9 mouse cellular contexts compared by ENCODE assay signal in genomic region chr19:28964552-28964903, GRCm38 (mm10). TPM values are rescaled to one million over a fixed set of nuclear protein-coding genes. Genes with fewer than 3 reads are reported as not detected.
DNase-seq lines count a peak whose midpoint lies in the region; ATAC-seq and TF ChIP-seq lines count a peak whose summit lies in the region.
"Had no signal": no experiment of that assay in that cellular context is flagged by ENCODE, and none has a peak within 500 bp of the region (broad histone marks: within the 10 kb centered on the region; RNA-seq: fewer than 3 reads in every experiment).

No protein-coding gene starts in this region.

- peak overlapping the region; percentile 89 for H3K9ac ChIP-seq in heart, embryonic 15.5 days
- H3K9ac ChIP-seq in forebrain, postnatal 0 days: peak overlapping the region; percentile 88

- H3K4me2 ChIP-seq in heart, embryonic 15.5 days: peak overlapping the region; percentile 87
- peak overlapping the region; percentile 89 for H3K4me2 ChIP-seq in forebrain, postnatal 0 days (ENCODE audit: low read depth)

- ATAC-seq in heart, embryonic 15.5 days (replicated peaks; ENCODE audit: insufficient number of reproducible peaks, insufficient read depth, low FRiP score, low read depth): no peak
- no peak for ATAC-seq in G1E (ENCODE audit: extremely low read depth, insufficient number of reproducible peaks, low FRiP score, poor library complexity, severe bottlenecking)
- peak; percentile 12; the same call in 1 of the 2 replicates for ATAC-seq in forebrain, postnatal 0 days

- peak overlapping the region; percentile 73 for H3K4me3 ChIP-seq in heart, embryonic 15.5 days
- H3K4me3 ChIP-seq in G1E (ENCODE audit: low read depth, low read length) (peak overlapping the region; percentile 95), macrophage (ENCODE audit: inconsistent target) (peak overlapping the region; percentile 37)
- peak overlapping the region; percentile 81 for H3K4me3 ChIP-seq in forebrain, postnatal 0 days (ENCODE audit: low read depth, low read length)

- H3K4me1 ChIP-seq in heart, embryonic 15.5 days (replicated peaks): peaks cover 31% of the 10 kb centered on the region
- H3K4me1 ChIP-seq in G1E (ENCODE audit: insufficient read depth, low read depth, low read length): peaks cover 27% of the 10 kb centered on the region
- H3K4me1 ChIP-seq in forebrain, postnatal 0 days (ENCODE audit: insufficient read depth): peaks cover 6% of the 10 kb centered on the region

- H3K79me2 ChIP-seq in macrophage (ENCODE audit: inconsistent target): no peaks in the 10 kb centered on the region

- peak overlapping the region; percentile 93 for H3K27ac ChIP-seq in heart, embryonic 15.5 days
- peak overlapping the region; percentile 87 for H3K27ac ChIP-seq in forebrain, postnatal 0 days (ENCODE audit: low read depth, low read length)
- no peak overlapping the region for H3K27ac ChIP-seq in macrophage

- H3K9me3 ChIP-seq in heart, embryonic 15.5 days (replicated peaks): no peaks in the 10 kb centered on the region
- no peaks in the 10 kb centered on the region for H3K9me3 ChIP-seq in G1E (replicated peaks)
- no peaks in the 10 kb centered on the region for H3K9me3 ChIP-seq in forebrain, postnatal 0 days (ENCODE audit: low read length)

- no peak for TF ChIP-seq CTCF in G1E (IDR thresholded peaks at IDR 0.05; ENCODE audit: low read depth, low read length)
- TF ChIP-seq CTCF in forebrain, postnatal 0 days (IDR thresholded peaks at IDR 0.05; ENCODE audit: low read depth): no peak; the same call in 1 of the 2 replicates

- intact Hi-C loops in heart, postnatal 10 days (cut with DNase I): loop anchor here (2.0 kb wide), 1 partner anchor 188 kb away; no protein-coding TSS in a partner anchor

- no peaks in the 10 kb centered on the region for H3K36me3 ChIP-seq in heart, embryonic 15.5 days
- H3K36me3 ChIP-seq in G1E (replicated peaks) (peaks cover 13% of the 10 kb centered on the region), macrophage (ENCODE audit: inconsistent target) (no peaks in the 10 kb centered on the region)
- no peaks in the 10 kb centered on the region for H3K36me3 ChIP-seq in forebrain, postnatal 0 days (ENCODE audit: insufficient read depth)

- no peak for DNase-seq in heart, postnatal 10 days
- no peak for DNase-seq in G1E (ENCODE audit: low spot score)
- no peak for DNase-seq in forebrain, postnatal 0 days
- no peak for DNase-seq in adrenal gland, adult 2 months
- DNase-seq in urinary bladder, postnatal 14 days (ENCODE audit: low spot score): no peak
- no peak for DNase-seq in frontal cortex, postnatal 10 days (ENCODE audit: low spot score in 2 of 2)

- H3K27me3 ChIP-seq in heart, embryonic 15.5 days: no peaks in the 10 kb centered on the region
- H3K27me3 ChIP-seq in G1E (ENCODE audit: insufficient read depth, low read length): peaks cover 11% of the 10 kb centered on the region; the same call in 1 of the 2 replicates
- no peaks in the 10 kb centered on the region for H3K27me3 ChIP-seq in forebrain, postnatal 0 days (ENCODE audit: insufficient read depth, low read length)

- WGBS in heart, embryonic 15.5 days: 5% methylated on average over 16 of the region's 16 CpGs
- WGBS in forebrain, postnatal 0 days: 6% methylated on average over 16 of the region's 16 CpGs
- WGBS in macrophage (ENCODE audit: missing documents): 12% methylated on average over 16 of the region's 16 CpGs

RNA-seq across cellular contexts. Expression of gene Plpp6, which starts 0.8 kb away (rescaled TPM):
- polyA plus RNA-seq in heart, embryonic 15.5 days (2015; fragmentation: Nextera tagmentation; extraction: Ambion mirVana): 7.1 and 8.5 TPM in 2 replicates
- total RNA-seq in heart, postnatal 10 days (2021): 1 to 10 TPM; 7.7 to 8.1 TPM
- total RNA-seq in G1E (2014; fragmentation: Nextera tagmentation) (25.5 and 31.2 TPM in 2 replicates), G1E (2017) (7.1 and 8.7 TPM in 2 replicates)
- polyA plus RNA-seq in G1E (2012) (5.8 and 6.4 TPM in 2 replicates), macrophage (2018) (8.4 to 10.5 TPM (median 8.5 TPM) in 3 replicates)
- 17.6 and 22.6 TPM in 2 replicates for total RNA-seq in forebrain, postnatal 0 days (2014; rRNA removed)
- 13.2 and 17.8 TPM in 2 replicates for polyA plus RNA-seq in forebrain, postnatal 0 days (2015; fragmentation: Nextera tagmentation; extraction: Ambion mirVana)
- total RNA-seq in macrophage (2018; cell fraction: chromatin; rRNA removed): 10 to 100 TPM in 1 of 26 experiments, 1 to 10 TPM in 23, under 1 TPM in 2; 0.76 to 10.5 (median 4.0) TPM
- 10 to 100 TPM in 12 of 26 experiments, 1 to 10 TPM in 14; 5.7 to 14.4 (median 9.8) TPM for total RNA-seq in macrophage (2018; cell fraction: cytosol; rRNA removed)
- 10 to 100 TPM in 12 of 26 experiments, 1 to 10 TPM in 14; 2.9 to 21.6 (median 9.9) TPM for total RNA-seq in macrophage (2018; cell fraction: nucleus; rRNA removed)
- 10 to 100 TPM; 32.0 to 35.3 TPM for total RNA-seq in adrenal gland, adult 2 months (2021)
- polyA plus RNA-seq in adrenal gland, adult 2 months (2012; rRNA removed): 26.5 and 27.1 TPM in 2 replicates

RNA-seq across cellular contexts. Expression of gene 4430402I18Rik, which starts 3.1 kb away (rescaled TPM):
- 7.9 and 11.4 TPM in 2 replicates for polyA plus RNA-seq in heart, embryonic 15.5 days (2015; fragmentation: Nextera tagmentation; extraction: Ambion mirVana)
- total RNA-seq in heart, postnatal 10 days (2021): 10 to 100 TPM; 15.7 to 16.5 TPM
- total RNA-seq in G1E (2014; fragmentation: Nextera tagmentation) (not detected in 2 replicates), G1E (2017) (0.38 TPM in 1 of 2 replicates, not detected in the other)
- polyA plus RNA-seq in G1E (2012) (not detected in 2 replicates), macrophage (2018) (0.27 to 0.75 TPM in 2 of 3 replicates, not detected in the other)
- total RNA-seq in forebrain, postnatal 0 days (2014; rRNA removed): 1.9 and 2.1 TPM in 2 replicates
- 4.1 and 4.7 TPM in 2 replicates for polyA plus RNA-seq in forebrain, postnatal 0 days (2015; fragmentation: Nextera tagmentation; extraction: Ambion mirVana)
- total RNA-seq in macrophage (2018; cell fraction: chromatin; rRNA removed): 1 to 10 TPM in 14 of 26 experiments, under 1 TPM in 5, not detected in 7; 0.29 to 6.2 (median 1.5) TPM
- 1 to 10 TPM in 3 of 26 experiments, under 1 TPM in 23; 0.14 to 1.9 (median 0.57) TPM for total RNA-seq in macrophage (2018; cell fraction: cytosol; rRNA removed)
- 1 to 10 TPM in 6 of 26 experiments, under 1 TPM in 11, not detected in 9; 0.31 to 3.3 (median 0.80) TPM for total RNA-seq in macrophage (2018; cell fraction: nucleus; rRNA removed)
- total RNA-seq in adrenal gland, adult 2 months (2021): 1 to 10 TPM; 5.1 to 5.3 TPM
- polyA plus RNA-seq in adrenal gland, adult 2 months (2012; rRNA removed): 0.65 and 1.1 TPM in 2 replicates
- total RNA-seq: MEL had no signal

RNA-seq across cellular contexts. Expression of gene Cdc37l1, which starts 25.6 kb away (rescaled TPM):
- 41.3 and 44.8 TPM in 2 replicates for polyA plus RNA-seq in heart, embryonic 15.5 days (2015; fragmentation: Nextera tagmentation; extraction: Ambion mirVana)
- total RNA-seq in heart, postnatal 10 days (2021): 10 to 100 TPM; 53.6 to 85.5 TPM
- 83.8 and 84.1 TPM in 2 replicates for total RNA-seq in G1E (2014; fragmentation: Nextera tagmentation)
- 59.7 and 64.7 TPM in 2 replicates for total RNA-seq in G1E (2017)
- polyA plus RNA-seq in G1E (2012): 4.7 and 5.1 TPM in 2 replicates
- total RNA-seq in forebrain, postnatal 0 days (2014; rRNA removed): 57.8 and 78.9 TPM in 2 replicates
- 23.8 and 30.7 TPM in 2 replicates for polyA plus RNA-seq in forebrain, postnatal 0 days (2015; fragmentation: Nextera tagmentation; extraction: Ambion mirVana)
- total RNA-seq in macrophage (2018; cell fraction: chromatin; rRNA removed): 100 to 1,000 TPM in 16 of 26 experiments, 10 to 100 TPM in 10; 38.4 to 227 (median 120) TPM
- total RNA-seq in macrophage (2018; cell fraction: cytosol; rRNA removed): 10 to 100 TPM in 20 of 26 experiments, 1 to 10 TPM in 6; 7.0 to 22.9 (median 12.1) TPM
- 100 to 1,000 TPM in 13 of 26 experiments, 10 to 100 TPM in 13; 52.6 to 234 (median 99.3) TPM for total RNA-seq in macrophage (2018; cell fraction: nucleus; rRNA removed)
- polyA plus RNA-seq in macrophage (2018): 15.5 to 19.2 TPM (median 18.1 TPM) in 3 replicates
- total RNA-seq in adrenal gland, adult 2 months (2021): 10 to 100 TPM; 39.4 to 46.2 TPM
- 10.7 and 11.2 TPM in 2 replicates for polyA plus RNA-seq in adrenal gland, adult 2 months (2012; rRNA removed)

Comparison
In these comparisons a context has a peak if more than half of its experiments do, and no peak if none do; other contexts are left out.
1. H3K4me3 ChIP-seq: peak in every context shown above with its lines; median percentile 95 in G1E; 81 in forebrain, postnatal 0 days; 73 in heart, embryonic 15.5 days; 37 in macrophage.